Mouse (Mus musculus) myocyte (in vitro differentiated cells): ENCODE data around the gene CN725425. TPM values are rescaled to one million over a fixed set of nuclear protein-coding genes. Genes with fewer than 3 reads are reported as not detected.

Experiments
- H3K27me3 ChIP-seq: one replicate; pipeline ENCODE4 v1.6.1; 2011; ENCODE audit not compliant: control insufficient read depth, insufficient read depth, insufficient read length
- H3K36me3 ChIP-seq: one replicate; pipeline ENCODE4 v1.6.1; 2011; ENCODE audit not compliant: control insufficient read depth, insufficient read depth
- H3K4me2 ChIP-seq: one replicate; pipeline ENCODE4 v1.6.1; 2011; ENCODE audit warnings: low read depth, control low read depth
- H3K4me3 ChIP-seq: one replicate; pipeline ENCODE4 v1.5.1; 2011; ENCODE audit warnings: mild to moderate bottlenecking, control low read depth, moderate library complexity
- H3K79me2 ChIP-seq: one replicate; pipeline ENCODE4 v1.6.1; 2011; ENCODE audit not compliant: control insufficient read depth, insufficient read depth
- H3ac ChIP-seq: one replicate; pipeline ENCODE4 v1.6.1; 2011; ENCODE audit not compliant: control insufficient read depth, insufficient read length
- CEBPB ChIP-seq: IDR thresholded peaks from 2 replicates; pipeline ENCODE4 v1.6.1; 2011; ENCODE audit warnings: mild to moderate bottlenecking, moderate library complexity; ENCODE audit not compliant: poor library complexity, insufficient read depth, severe bottlenecking
- E2F4 ChIP-seq: IDR thresholded peaks from one replicate; pipeline ENCODE4 v1.6.1; 2011; ENCODE audit warnings: mild to moderate bottlenecking, control low read depth, moderate library complexity; ENCODE audit not compliant: insufficient read depth
- MAX ChIP-seq: IDR thresholded peaks from one replicate; pipeline ENCODE4 v1.6.1; 2011; ENCODE audit warnings: low read depth, mild to moderate bottlenecking, control low read depth
- MYOD1 ChIP-seq, 3 experiments: IDR thresholded peaks; one replicate each; pipeline ENCODE4 v1.6.1; 2011; ENCODE audit warnings: control low read depth in 2 of 3, low read depth in 2 of 3, mild to moderate bottlenecking in 2 of 3, moderate library complexity in 1 of 3; ENCODE audit not compliant: insufficient read length in 2 of 3, control insufficient read depth in 1 of 3
- MYOG ChIP-seq, 3 experiments: IDR thresholded peaks; one replicate each; pipeline ENCODE4 v1.6.1; 2011; ENCODE audit warnings: control low read depth in 2 of 3, low read depth in 2 of 3, mild to moderate bottlenecking in 2 of 3; ENCODE audit not compliant: insufficient read length in 2 of 3, control insufficient read depth in 1 of 3, insufficient read depth in 1 of 3
- POLR2A ChIP-seq: IDR thresholded peaks from one replicate; pipeline ENCODE4 v1.6.1; 2011; ENCODE audit warnings: low read depth, mild to moderate bottlenecking, control low read depth, moderate library complexity; ENCODE audit not compliant: insufficient read length
- POLR2AphosphoS2 ChIP-seq: IDR thresholded peaks from one replicate; pipeline ENCODE4 v1.6.1; 2011; ENCODE audit warnings: low read depth, control low read depth; ENCODE audit not compliant: insufficient read length
- REST ChIP-seq: IDR thresholded peaks from one replicate; pipeline ENCODE4 v1.6.1; 2011; ENCODE audit warnings: mild to moderate bottlenecking, control low read depth, moderate library complexity; ENCODE audit not compliant: insufficient read depth, insufficient read length
- SRF ChIP-seq: IDR thresholded peaks from one replicate; pipeline ENCODE4 v1.6.1; 2011; ENCODE audit warnings: low read depth; ENCODE audit not compliant: control insufficient read depth, insufficient read length
- TCF12 ChIP-seq: IDR thresholded peaks from one replicate; pipeline ENCODE4 v1.6.1; 2011; ENCODE audit warnings: mild to moderate bottlenecking, control low read depth; ENCODE audit not compliant: poor library complexity, insufficient read depth, severe bottlenecking
- TCF3 ChIP-seq: IDR thresholded peaks from one replicate; pipeline ENCODE4 v1.6.1; 2011; ENCODE audit warnings: low read depth, control low read depth; ENCODE audit not compliant: insufficient read length
- USF1 ChIP-seq: IDR thresholded peaks from one replicate; pipeline ENCODE4 v1.6.1; 2011; ENCODE audit warnings: low read depth, mild to moderate bottlenecking, control low read depth, moderate library complexity
- polyA plus RNA-seq: library from polyadenylated mRNA; unstranded; fragments of >200 nt; fragmentation: generic; extraction: Trizol; gene quantifications from one replicate; pipeline ENCODE4 v1.2.1, GENCODE M21; 2012; ENCODE audit warnings: missing spikeins

Gene CN725425
- polyA plus RNA-seq, 1 experiment = not detected

GRCm38 (mm10) chr15:91202486-91202885 is 3.2 kb downstream of the CN725425 start:
- TF ChIP-seq MYOD1 (IDR thresholded peaks at IDR 0.05; ENCODE audit: control insufficient read depth in 1 of 3, insufficient read length in 2 of 3, low read depth in 2 of 3) (no peak), CEBPB (no peak), REST (no peak), USF1 (no peak), SRF (no peak), MAX (no peak), TCF3 (no peak), TCF12 (no peak), POLR2AphosphoS2 (no peak), E2F4 (no peak), MYOG (IDR thresholded peaks at IDR 0.05; ENCODE audit: control insufficient read depth in 1 of 3, insufficient read depth in 1 of 3, insufficient read length in 2 of 3, low read depth in 2 of 3) (no peak), POLR2A (no peak)
- Histone ChIP-seq H3K4me2 (no peak overlapping the region), H3ac (no peak overlapping the region), H3K4me3 (no peak overlapping the region), H3K27me3 (no peaks in the 10 kb centered on the region), H3K36me3 (no peaks in the 10 kb centered on the region), H3K79me2 (no peaks in the 10 kb centered on the region)

- TF ChIP-seq MYOG (IDR thresholded peaks at IDR 0.05; ENCODE audit: control insufficient read depth in 1 of 3, insufficient read depth in 1 of 3, insufficient read length in 2 of 3, low read depth in 2 of 3) (no peak), USF1 (no peak), POLR2AphosphoS2 (no peak), TCF3 (no peak)
- no peak overlapping the region for H3K4me3 ChIP-seq
- H3K27me3 ChIP-seq = no peaks in the 10 kb centered on the region
- H3K79me2 ChIP-seq = no peaks in the 10 kb centered on the region
- H3K4me2 ChIP-seq = no peak overlapping the region
- no peaks in the 10 kb centered on the region for H3K36me3 ChIP-seq
- H3ac ChIP-seq = no peak overlapping the region
These were observed 4.2 kb downstream of the CN725425 start for GRCm38 (mm10) chr15:91203521-91203920.

GRCm38 (mm10) chr15:91206518-91206917 is 7.2 kb downstream of the CN725425 start:
- no peak overlapping the region for H3ac ChIP-seq
- no peaks in the 10 kb centered on the region for H3K79me2 ChIP-seq
- H3K4me3 ChIP-seq = no peak overlapping the region
- no peak overlapping the region for H3K4me2 ChIP-seq
- TF ChIP-seq MYOG (IDR thresholded peaks at IDR 0.05; ENCODE audit: control insufficient read depth in 1 of 3, insufficient read depth in 1 of 3, insufficient read length in 2 of 3, low read depth in 2 of 3) = no peak
- no peak for TF ChIP-seq REST
- TF ChIP-seq MAX = no peak
- TF ChIP-seq TCF3 = no peak
- TF ChIP-seq POLR2AphosphoS2 = no peak
- TF ChIP-seq E2F4 = no peak
- no peak for TF ChIP-seq POLR2A
- TF ChIP-seq MYOD1 (IDR thresholded peaks at IDR 0.05; ENCODE audit: control insufficient read depth in 1 of 3, insufficient read length in 2 of 3, low read depth in 2 of 3) = no peak
- no peak for TF ChIP-seq USF1
- no peak for TF ChIP-seq CEBPB
- no peak for TF ChIP-seq TCF12
- TF ChIP-seq SRF = no peak
- H3K36me3 ChIP-seq = no peaks in the 10 kb centered on the region
- no peaks in the 10 kb centered on the region for H3K27me3 ChIP-seq

GRCm38 (mm10) chr15:91237294-91237693 is 38.0 kb downstream of the CN725425 start:
- no peaks in the 10 kb centered on the region for H3K36me3 ChIP-seq
- TF ChIP-seq MYOD1 (IDR thresholded peaks at IDR 0.05; ENCODE audit: control insufficient read depth in 1 of 3, insufficient read length in 2 of 3, low read depth in 2 of 3) (no peak), POLR2A (no peak), MYOG (IDR thresholded peaks at IDR 0.05; ENCODE audit: control insufficient read depth in 1 of 3, insufficient read depth in 1 of 3, insufficient read length in 2 of 3, low read depth in 2 of 3) (no peak), TCF3 (no peak), POLR2AphosphoS2 (no peak), E2F4 (no peak), TCF12 (no peak), USF1 (no peak), REST (no peak), MAX (no peak), SRF (no peak), CEBPB (no peak)
- no peaks in the 10 kb centered on the region for H3K27me3 ChIP-seq
- H3K4me2 ChIP-seq = no peak overlapping the region
- no peaks in the 10 kb centered on the region for H3K79me2 ChIP-seq
- H3ac ChIP-seq = no peak overlapping the region
- H3K4me3 ChIP-seq = no peak overlapping the region

GRCm38 (mm10) chr15:91240683-91241335 is 41.5 kb downstream of the CN725425 start:
- H3K4me3 ChIP-seq = no peak overlapping the region
- H3ac ChIP-seq = no peak overlapping the region

More at GRCm38 (mm10) chr15:91240683-91241335, 41.5 kb downstream of the CN725425 start:
- no peaks in the 10 kb centered on the region for H3K27me3 ChIP-seq
- H3K79me2 ChIP-seq = no peaks in the 10 kb centered on the region
- no peaks in the 10 kb centered on the region for H3K36me3 ChIP-seq
- no peak overlapping the region for H3K4me2 ChIP-seq
- TF ChIP-seq TCF12 = no peak
- no peak for TF ChIP-seq USF1
- TF ChIP-seq TCF3 = no peak
- no peak for TF ChIP-seq SRF
- no peak for TF ChIP-seq POLR2AphosphoS2
- no peak for TF ChIP-seq MYOD1 (IDR thresholded peaks at IDR 0.05; ENCODE audit: control insufficient read depth in 1 of 3, insufficient read length in 2 of 3, low read depth in 2 of 3)
- no peak for TF ChIP-seq POLR2A
- no peak for TF ChIP-seq MYOG (IDR thresholded peaks at IDR 0.05; ENCODE audit: control insufficient read depth in 1 of 3, insufficient read depth in 1 of 3, insufficient read length in 2 of 3, low read depth in 2 of 3)
- no peak for TF ChIP-seq CEBPB
